Mouse (Mus musculus): ENCODE results near the gene Shb. TPM values are rescaled to one million over a fixed set of nuclear protein-coding genes. Genes with fewer than 3 reads are reported as not detected.

Shb gene
- total and polyA plus RNA-seq, 3 experiments = 7.7 to 15.5 (median 8.6) TPM

DNA sequence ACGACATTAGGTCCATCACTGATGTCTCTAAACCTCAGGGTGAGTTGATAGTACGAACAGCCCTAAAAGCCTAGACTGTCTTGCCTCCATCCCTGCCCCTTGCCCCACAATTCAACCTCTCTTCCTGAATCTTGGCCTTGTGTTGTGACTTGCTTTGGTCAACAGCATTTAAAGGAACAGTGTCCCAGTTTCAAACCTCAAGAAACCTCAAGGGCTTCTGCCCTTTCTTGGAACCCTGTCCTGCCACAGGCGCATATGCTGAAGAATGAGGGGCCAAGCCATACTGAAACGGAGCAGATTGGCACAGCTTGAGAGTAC, 9.7 kb downstream of the Shb start:
- dilution Hi-C loops (cut with MboI; ENCODE audit: extremely low pct_ligation_motif_present, extremely low pct_unique_long_range_greater_than_20kb, low sequenced_read_pairs) = no loop called here
- Histone ChIP-seq H3K79me2 (replicated peaks; ENCODE audit: control insufficient read depth, extremely low read depth, insufficient read depth, poor library complexity, severe bottlenecking) (no peaks in the 10 kb centered on the region), H3K9me3 (replicated peaks; ENCODE audit: low read length) (no peaks in the 10 kb centered on the region), H3K4me2 (ENCODE audit: insufficient read depth, low read depth, poor library complexity, severe bottlenecking) (no peak overlapping the region), H3K9ac (ENCODE audit: insufficient read depth, low read depth) (no peak overlapping the region), H3K27ac (ENCODE audit: insufficient read depth, low read depth) (no peak overlapping the region), H3K36me3 (replicated peaks in 1 of 2; ENCODE audit: control insufficient read depth in 1 of 2, insufficient read depth in 1 of 2, low read length in 1 of 2) (peaks cover 5 to 90% of the 10 kb centered on the region in 2 experiments), H3K4me1 (ENCODE audit: control insufficient read depth in 1 of 2, insufficient read depth in 2 of 2) (peaks cover 1 to 51% of the 10 kb centered on the region in 2 experiments; a peak in 3 of 4 replicates), H3K27me3 (replicated peaks) (no peaks in the 10 kb centered on the region), H3K4me3 (replicated peaks in 1 of 3; ENCODE audit: low read depth in 2 of 3, low read length in 2 of 3, poor library complexity in 1 of 3) (no peak overlapping the region)
- in situ Hi-C loops (cut with MboI; ENCODE audit: low pct_ligation_motif_present, low pct_unique_long_range_greater_than_20kb, low sequenced_read_pairs) = no loop called here
- TF ChIP-seq BHLHE40 (IDR thresholded peaks at IDR 0.05; ENCODE audit: low read depth, low read length) (no peak), NELFE (IDR thresholded peaks at IDR 0.05; ENCODE audit: low read depth, low read length) (no peak), ZKSCAN1 (IDR thresholded peaks at IDR 0.05; ENCODE audit: borderline replicate concordance, low read depth, low read length) (no peak), MXI1 (IDR thresholded peaks at IDR 0.05; ENCODE audit: low read depth, low read length) (no peak), MAZ (IDR thresholded peaks at IDR 0.05; ENCODE audit: low read depth, low read length) (no peak), POLR2AphosphoS2 (IDR thresholded peaks at IDR 0.05; ENCODE audit: low read depth, low read length) (no peak), JUN (IDR thresholded peaks at IDR 0.05; ENCODE audit: insufficient read depth, low read depth, low read length) (no peak), CHD1 (IDR thresholded peaks at IDR 0.05; ENCODE audit: low read depth, low read length) (no peak), RCOR1 (conservative IDR thresholded peaks at IDR 0.05; ENCODE audit: low read depth, low read length) (no peak), SMC3 (IDR thresholded peaks at IDR 0.05; ENCODE audit: low read depth, low read length) (no peak), TCF12 (IDR thresholded peaks at IDR 0.05; ENCODE audit: low read depth, low read length) (no peak), NRF1 (IDR thresholded peaks at IDR 0.05; ENCODE audit: low read depth, low read length) (no peak), KAT2A (IDR thresholded peaks at IDR 0.05; ENCODE audit: insufficient replicate concordance, low read length) (no peak), POLR2A (IDR thresholded peaks at IDR 0.05; ENCODE audit: low read depth, low read length) (no peak), HCFC1 (IDR thresholded peaks at IDR 0.05; ENCODE audit: low read depth, low read length) (no peak), CHD2 (IDR thresholded peaks at IDR 0.05; ENCODE audit: low read length) (no peak), ETS1 (conservative IDR thresholded peaks at IDR 0.05; ENCODE audit: low read depth, low read length) (no peak), UBTF (IDR thresholded peaks at IDR 0.05; ENCODE audit: low read depth, low read length) (no peak), ELF1 (IDR thresholded peaks at IDR 0.05; ENCODE audit: low read depth, low read length) (no peak), RAD21 (IDR thresholded peaks at IDR 0.05; ENCODE audit: low read depth, low read length) (no peak)
- DNase-seq (ENCODE audit: extremely low read depth) = no peak

DNA sequence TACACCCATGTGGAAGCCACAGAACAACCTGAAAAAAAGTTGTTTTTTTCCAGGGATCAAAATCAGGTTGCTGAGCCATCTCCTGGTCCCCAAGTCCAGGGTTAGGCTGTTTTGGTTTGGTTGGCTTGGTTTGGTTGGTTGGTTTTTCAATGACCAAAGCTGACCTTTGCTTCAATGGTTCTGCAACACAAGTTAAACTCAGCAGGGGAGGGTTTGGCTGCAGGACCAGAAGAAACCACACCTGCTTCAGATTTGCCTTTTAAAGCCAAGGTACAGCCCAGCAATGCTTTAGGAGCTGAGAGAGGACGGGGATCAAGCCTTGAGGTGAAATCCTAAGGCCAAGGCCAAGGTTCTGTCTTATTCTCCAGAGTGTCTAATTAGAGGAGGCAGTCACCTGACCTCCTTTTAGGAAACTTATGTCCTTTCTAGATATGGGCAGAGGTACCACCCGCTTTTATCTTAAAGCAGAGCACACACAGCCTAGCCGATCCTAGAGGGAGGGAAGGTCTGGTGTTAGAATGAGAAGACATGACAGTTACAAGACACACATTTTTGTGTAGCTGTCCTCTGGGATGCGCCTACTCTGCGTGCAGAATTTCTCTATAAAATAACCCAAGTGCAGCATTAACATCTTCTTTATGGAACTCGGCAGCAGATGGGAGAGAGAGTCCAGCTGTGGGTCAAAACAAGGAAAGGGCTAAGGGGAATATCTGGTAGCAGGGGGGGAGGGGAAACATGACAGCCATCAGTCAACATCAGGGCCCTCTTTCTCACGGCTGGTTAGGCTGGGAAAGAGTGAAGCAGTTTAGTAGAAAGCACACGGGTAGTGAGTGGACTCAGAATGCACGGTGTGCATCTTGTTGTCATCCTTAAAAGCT, 10.3 kb downstream of the Shb start:
- in situ Hi-C loops (cut with MboI; ENCODE audit: low pct_ligation_motif_present, low pct_unique_long_range_greater_than_20kb, low sequenced_read_pairs) (no loop called here), dilution Hi-C loops (cut with MboI; ENCODE audit: extremely low pct_ligation_motif_present, extremely low pct_unique_long_range_greater_than_20kb, low sequenced_read_pairs) (no loop called here)
- no peak overlapping the region for H3K4me3 ChIP-seq (replicated peaks in 1 of 3; ENCODE audit: low read depth in 2 of 3, low read length in 2 of 3, poor library complexity in 1 of 3)
- H3K79me2 ChIP-seq (replicated peaks; ENCODE audit: control insufficient read depth, extremely low read depth, insufficient read depth, poor library complexity, severe bottlenecking) = no peaks in the 10 kb centered on the region
- H3K9ac ChIP-seq (ENCODE audit: insufficient read depth, low read depth) = no peak overlapping the region
- peaks cover 0 to 46% of the 10 kb centered on the region in 2 experiments; a peak in 2 of 4 replicates for H3K4me1 ChIP-seq (ENCODE audit: control insufficient read depth in 1 of 2, insufficient read depth in 2 of 2)
- no peaks in the 10 kb centered on the region for H3K27me3 ChIP-seq (replicated peaks)
- peaks cover 5 to 90% of the 10 kb centered on the region in 2 experiments for H3K36me3 ChIP-seq (replicated peaks in 1 of 2; ENCODE audit: control insufficient read depth in 1 of 2, insufficient read depth in 1 of 2, low read length in 1 of 2)
- H3K4me2 ChIP-seq (ENCODE audit: insufficient read depth, low read depth, poor library complexity, severe bottlenecking) = no peak overlapping the region
- DNase-seq (ENCODE audit: extremely low read depth) = no peak
- no peaks in the 10 kb centered on the region for H3K9me3 ChIP-seq (replicated peaks; ENCODE audit: low read length)
- H3K27ac ChIP-seq (ENCODE audit: insufficient read depth, low read depth) = no peak overlapping the region
- TF ChIP-seq MAZ (IDR thresholded peaks at IDR 0.05; ENCODE audit: low read depth, low read length) = no peak
- no peak for TF ChIP-seq ZMIZ1 (IDR thresholded peaks at IDR 0.05; ENCODE audit: low read depth, low read length)
- TF ChIP-seq GABPA (IDR thresholded peaks at IDR 0.05; ENCODE audit: insufficient replicate concordance, low read depth, low read length) = no peak
- TF ChIP-seq IRF4 (IDR thresholded peaks at IDR 0.05; ENCODE audit: low read depth, low read length) = no peak
- no peak for TF ChIP-seq MEF2A (IDR thresholded peaks at IDR 0.05; ENCODE audit: borderline replicate concordance, low read depth, low read length)
- no peak for TF ChIP-seq TCF12 (IDR thresholded peaks at IDR 0.05; ENCODE audit: low read depth, low read length)
- TF ChIP-seq USF2 (conservative IDR thresholded peaks at IDR 0.05; ENCODE audit: low read depth, low read length) = no peak
- TF ChIP-seq CHD2 (IDR thresholded peaks at IDR 0.05; ENCODE audit: low read length) = no peak

Data from CH12.LX (cell line).